Mouse (Mus musculus): ENCODE data around the gene Cdkn1a.
A peak's percentile ranks its signal among the peaks of the same experiment; 100 is the strongest.
"Not testable (repeated sequence)": the region's sequence is repeated elsewhere in the genome, so short reads cannot be mapped to it uniquely, and the experiment has no call there.

Cdkn1a gene

DNA sequence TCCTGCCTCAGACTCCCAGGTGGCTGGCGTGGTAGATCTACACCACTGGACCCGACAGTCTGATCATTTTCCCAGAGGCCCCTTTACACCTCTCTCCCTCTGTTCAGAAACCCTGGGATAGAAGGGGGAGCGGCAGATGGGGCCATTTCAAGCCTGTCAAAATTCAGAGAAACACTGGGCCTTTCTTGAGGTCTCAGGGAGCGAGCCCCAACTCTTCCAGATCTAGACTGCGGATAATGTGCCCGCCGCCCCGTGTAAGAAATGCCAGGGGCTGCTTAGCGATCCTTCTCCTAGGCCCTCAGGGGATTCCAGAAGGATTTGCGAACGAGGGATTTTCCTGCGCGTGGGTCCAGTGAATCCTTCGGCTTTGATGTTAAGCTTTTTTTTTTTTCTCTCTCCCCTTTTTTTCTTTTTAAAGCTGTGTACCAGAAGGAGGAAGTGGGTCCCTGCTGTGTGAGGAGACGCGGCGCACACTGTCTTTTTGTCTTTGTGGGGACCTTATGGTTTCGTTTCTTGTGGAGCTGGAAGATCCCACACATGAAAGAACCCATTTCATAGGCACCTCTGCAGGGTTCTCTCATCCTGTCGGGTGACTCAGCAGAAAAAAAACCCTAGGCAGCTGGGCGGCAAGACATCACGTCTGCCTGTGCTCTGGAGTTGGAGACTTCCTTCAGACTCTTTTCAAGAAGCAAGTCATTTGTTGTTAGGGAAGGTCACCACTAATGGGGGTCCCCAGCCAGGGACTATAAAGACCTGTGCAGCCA lies 9.0 kb upstream of the Cdkn1a start:
- DNase-seq (ENCODE audit: low spot score in 2 of 2): no peak

DNA sequence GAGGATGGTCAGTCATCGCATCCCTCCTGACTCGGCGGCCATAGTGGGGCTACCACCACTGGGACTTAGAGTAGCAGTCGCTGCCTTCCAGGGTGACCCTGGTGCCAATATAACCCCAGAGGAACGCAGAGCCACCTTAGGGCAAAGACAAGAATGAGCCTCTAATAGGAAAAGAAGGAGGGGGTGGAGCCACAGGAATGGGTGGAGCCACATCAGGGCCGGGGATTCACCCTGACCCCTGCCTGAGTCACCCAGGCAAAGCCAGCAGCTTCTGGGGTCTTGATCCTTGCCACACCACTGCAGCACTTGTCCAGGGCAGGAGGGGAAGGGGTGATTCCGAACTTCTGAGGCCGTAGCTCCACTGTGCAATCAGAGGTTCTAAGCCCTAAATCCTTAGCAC lies 7.2 kb upstream of the Cdkn1a start:
- DNase-seq (ENCODE audit: low spot score in 2 of 2): no peak

DNA sequence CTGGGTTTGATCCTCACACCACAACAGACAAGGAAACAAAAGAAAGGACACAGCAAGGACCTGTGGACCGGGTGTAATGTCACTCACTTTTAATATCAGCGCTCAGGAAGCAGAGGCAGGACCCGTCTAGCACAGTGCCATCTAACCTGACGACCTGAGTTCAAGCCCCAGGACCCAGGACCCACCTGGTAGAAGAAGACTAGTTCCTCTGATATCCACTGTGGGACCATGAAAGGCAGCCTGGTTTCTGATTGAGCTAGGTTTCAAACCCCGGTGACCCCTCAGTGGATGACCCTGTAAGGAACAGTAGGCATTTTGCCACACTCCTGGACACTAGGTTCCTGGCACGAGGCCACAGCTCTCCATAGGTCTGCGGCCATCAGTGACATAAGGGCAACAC lies 6.1 kb upstream of the Cdkn1a start:
- peak in 1 of 2 experiments; percentile 4 for DNase-seq (ENCODE audit: low spot score in 2 of 2)

DNA sequence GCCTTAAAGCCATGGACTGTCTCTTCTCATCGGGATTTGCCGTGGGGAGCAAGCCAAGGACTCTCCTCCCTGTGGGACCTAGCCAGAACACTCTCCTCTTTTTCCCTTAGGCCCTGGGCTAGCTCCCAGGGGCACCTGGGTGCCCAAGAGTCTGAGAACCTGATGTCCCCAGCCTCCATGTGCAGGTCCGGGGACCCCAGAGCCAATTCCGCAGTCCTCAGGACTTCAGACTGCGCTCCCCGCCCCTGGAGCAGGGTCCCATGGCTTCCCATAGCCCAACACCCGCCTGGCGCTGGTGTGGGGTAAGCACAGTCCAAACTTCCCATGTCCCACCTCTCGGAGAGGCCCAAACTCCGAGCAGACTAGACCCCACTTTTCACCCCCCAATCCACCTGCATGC lies 5.5 kb upstream of the Cdkn1a start:
- DNase-seq (ENCODE audit: low spot score in 2 of 2): peak in 1 of 2 experiments; percentile 3

DNA sequence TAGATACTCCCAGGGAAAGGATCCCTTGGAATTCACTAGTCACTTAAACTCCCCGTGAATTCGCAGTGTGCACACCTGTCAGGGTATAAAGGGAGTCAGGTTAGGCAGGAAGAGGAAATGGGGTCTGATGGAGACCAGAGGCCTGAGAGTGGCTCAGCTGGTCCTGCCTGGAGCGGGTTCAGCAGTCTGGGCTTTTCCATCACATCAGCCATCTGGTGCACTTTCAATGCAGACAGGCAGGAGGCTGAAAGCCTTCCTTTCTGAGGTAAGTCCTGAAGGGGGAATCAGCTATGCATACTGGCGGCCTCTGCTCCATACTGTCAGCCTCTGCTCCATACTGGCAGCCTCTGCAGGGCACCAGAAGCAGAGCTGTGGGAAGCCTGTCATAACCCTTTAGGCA lies 3.9 kb upstream of the Cdkn1a start:
- DNase-seq (ENCODE audit: low spot score in 2 of 2): no peak

DNA sequence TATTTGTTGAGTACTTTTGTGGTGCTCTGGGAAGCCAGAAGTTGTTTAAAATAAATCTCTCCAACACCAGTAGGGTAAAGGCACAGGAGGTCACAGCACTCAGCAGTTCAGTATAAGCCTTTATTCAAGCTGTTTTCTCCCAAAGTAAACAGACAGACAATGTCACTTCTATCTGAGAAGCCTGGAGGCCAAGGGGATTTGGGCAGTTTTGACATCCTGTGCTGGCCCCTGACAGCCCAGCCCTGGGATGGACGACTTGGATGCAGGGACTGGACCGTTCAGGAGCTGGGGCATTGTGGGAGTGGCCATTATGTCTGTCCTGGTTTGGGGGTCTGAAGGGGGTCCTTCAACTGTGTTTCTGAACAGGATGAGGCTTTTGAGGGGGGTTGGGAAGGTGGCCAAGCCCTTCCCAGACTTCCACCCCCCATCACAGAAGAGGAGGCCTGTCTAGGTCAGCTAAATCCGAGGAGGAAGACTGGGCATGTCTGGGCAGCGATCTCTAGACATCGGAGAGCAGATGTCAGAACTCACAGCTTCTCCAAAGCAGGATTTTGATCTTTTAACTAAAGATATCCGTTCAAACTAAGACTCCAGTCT lies 670 bp downstream of the Cdkn1a start:
- peak in 1 of 2 experiments; percentile 4 for DNase-seq (ENCODE audit: low spot score in 2 of 2)

DNA sequence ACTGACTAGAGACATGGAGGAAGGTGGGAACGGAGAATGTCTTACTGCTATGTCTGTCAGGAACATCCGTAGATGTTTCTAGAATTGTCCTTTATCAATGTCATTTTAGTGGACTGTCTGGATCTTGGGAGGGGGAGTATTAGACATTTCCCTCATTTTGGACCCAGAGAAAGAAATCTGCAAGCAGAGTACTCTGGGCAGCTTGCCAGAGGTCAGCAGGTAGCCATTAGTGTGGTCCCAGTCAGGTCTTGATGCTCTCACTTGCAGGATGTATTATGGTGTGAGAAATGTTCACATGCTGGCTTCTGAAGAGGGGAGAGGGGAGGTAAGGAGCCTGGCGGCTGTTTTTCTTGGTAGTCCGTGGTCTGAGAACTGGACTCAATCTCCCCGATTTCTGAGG lies 1.7 kb downstream of the Cdkn1a start:
- DNase-seq (ENCODE audit: low spot score in 2 of 2): no peak

DNA sequence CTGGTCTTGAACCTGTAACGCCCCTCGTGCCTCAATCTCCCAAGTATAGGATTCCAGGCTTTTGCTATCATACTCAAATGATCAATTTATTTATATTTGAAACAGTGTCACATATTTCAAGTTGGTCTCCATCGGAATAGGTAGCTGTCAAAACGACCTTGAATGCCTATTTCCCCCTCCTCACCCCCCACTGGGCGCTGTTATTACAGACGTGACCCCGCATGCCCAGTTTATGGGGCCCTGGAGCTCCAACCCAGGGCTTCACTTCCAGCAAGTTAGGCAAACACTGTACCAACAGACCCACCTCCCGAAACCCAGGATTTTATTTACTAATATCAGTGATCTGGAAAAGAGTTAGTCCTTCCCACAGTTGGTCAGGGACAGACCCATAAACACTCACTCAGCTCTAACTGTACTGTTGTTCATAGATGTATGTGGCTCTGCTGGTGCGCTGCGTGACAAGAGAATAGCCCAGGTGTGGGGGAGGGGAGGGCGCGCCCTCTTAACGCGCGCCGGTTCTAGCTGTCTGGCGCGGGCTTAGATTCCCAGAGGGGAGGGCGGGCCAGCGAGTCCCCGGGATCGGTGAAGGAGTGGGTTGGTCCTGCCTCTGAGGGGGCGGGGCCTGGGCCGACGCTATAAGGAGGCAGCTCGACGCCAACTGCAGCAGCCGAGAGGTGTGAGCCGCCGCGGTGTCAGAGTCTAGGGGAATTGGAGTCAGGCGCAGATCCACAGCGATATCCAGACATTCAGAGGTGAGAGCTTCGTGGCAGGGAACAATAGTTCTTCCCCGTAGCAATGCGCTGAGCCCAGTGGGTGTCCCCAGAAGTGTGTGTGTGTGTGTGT lies 2.6 kb downstream of the Cdkn1a start:
- DNase-seq (ENCODE audit: low spot score in 2 of 2): peak; percentile 49 to 56

DNA sequence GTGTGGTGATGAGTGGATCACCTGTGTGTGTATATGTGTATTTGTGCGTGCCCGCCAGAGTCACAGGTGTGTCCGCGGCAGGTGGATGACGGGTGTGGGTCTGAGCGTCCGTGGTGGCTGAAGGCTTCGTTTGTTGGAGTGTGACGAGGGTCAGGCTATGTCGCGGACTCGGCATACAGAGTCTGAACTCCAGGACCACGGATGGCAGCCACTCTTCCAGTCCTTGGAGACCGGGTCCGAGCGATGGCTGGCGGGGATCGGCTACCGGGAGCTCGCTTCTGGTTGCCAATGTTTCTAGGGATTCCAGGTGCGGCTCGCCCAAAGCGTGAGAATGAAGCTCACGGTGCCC lies 3.2 kb downstream of the Cdkn1a start:
- no peak for DNase-seq (ENCODE audit: low spot score in 2 of 2)

DNA sequence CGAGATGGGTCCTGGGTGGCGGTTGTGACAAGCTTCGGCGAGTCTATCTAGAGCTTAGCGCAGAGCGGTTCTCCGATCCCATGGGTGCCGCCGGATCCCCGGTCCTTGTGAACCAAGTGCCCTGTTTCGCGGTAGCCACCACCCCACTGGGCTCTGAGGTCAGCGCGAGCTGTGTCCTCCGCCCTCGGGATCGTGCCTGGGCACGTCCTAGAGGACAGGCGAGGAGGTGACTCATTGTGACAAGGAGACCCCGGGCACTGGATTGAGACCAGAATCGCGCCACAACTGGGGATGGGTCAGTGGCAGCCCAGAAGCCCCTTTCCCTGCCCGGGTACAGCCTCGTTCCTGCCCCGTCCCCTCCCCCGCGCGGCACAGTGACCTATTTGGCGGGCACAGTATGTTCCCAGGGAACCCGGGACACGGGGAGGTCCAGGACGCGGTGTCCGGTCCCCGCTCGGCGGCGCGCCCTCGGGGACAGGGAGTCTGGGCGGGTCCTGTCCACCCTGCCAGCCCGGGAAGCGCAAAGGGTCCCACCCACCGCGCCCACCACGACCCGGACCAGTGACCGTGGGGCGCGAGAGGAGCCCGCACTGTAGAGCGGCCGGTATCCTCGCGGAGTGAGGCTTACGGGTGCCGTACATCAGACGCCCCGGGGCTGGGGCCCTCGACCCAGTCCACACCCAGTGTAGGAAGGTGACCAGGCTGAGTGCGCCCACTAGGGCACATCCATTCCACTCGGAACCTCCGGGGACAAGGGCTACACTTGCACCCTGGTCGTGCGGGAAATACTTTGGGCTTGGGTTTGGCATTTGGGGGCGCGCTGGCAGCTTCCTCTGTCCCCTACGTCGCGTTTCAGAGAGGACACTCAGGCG lies 3.8 kb downstream of the Cdkn1a start:
- DNase-seq (ENCODE audit: low spot score in 2 of 2): peak in 1 of 2 experiments; percentile 20

DNA sequence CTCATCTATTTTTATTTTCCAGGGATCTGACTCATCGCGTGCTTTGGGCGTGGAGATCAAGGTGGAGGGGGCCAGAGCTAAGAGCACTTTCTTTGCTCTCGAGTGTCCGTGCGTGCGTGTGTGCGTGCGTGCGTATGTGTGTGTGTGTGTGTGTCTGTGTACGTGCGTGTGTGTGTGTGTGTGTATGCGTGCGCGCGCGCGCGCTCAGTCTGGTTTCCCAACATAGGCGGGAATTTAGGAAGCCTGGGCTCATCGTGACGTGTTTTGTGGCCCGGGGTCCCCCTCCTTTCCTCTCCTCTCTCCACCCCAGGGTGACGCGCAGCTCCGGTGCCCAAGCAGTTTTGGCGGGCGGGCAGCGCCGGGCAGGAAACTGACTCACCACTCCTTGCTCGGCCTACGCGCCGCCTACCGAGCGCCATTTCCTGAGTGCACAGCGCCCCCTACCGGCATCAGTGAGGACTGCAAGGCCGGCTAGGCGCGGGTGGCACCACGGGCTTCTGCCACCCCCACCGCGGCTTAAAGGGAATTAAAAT lies 4.5 kb downstream of the Cdkn1a start:
- peak; percentile 88 to 95 for DNase-seq (ENCODE audit: low spot score in 2 of 2)

DNA sequence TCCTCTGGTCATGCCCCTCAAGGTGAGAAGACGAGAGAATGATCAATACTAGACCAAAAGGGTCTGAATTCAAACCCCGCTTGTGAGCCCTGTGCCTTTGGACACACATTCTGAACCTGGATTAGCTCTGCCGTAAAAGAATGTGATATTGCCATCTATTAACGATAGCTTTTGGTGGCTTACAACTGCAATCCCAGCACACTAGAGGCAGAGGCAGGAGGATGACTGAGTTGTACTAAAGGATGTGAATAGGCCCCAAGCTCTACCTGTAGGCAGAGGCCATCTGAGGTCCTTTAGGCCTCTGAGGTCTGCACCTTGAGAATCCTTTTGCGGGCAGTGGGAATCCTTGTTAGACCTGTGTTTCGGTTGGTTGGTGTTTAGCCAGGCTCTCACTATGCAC lies 5.5 kb downstream of the Cdkn1a start:
- DNase-seq (ENCODE audit: low spot score in 2 of 2): no peak

DNA sequence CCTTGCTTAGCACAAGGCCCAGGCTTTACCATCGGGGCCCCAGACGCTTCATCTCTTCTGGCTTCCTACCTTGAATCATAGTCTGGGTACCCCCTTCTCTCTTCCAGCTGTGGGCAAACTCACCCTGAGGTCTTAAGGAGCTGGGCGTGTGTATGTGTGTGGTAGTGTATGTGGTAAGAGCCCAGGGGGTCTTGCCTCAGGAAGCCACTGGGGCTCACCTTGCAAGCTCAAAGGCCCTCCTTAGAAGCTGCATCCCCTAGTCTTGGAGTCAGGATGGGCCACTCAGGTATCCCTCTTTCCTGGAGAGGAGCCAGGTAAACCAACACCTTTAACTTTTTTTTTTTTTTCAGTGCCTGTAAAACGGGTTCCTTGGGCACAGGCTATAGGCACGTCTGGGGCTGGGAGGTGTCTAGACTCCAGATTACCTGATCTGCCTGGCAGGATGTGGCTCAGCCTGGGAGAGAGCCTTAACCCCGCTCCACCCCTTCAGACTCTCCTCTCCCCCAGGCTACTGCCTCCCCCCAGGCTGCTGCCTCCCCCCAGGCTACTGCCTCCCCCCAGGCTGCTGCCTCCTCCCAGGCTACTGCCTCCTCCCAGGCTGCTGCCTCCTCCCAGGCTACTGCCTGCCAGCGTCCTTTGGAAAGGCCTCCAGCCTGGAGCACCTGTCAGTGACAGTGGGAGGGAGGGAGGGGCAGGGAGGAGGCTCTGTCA lies 6.2 kb downstream of the Cdkn1a start:
- no peak for DNase-seq (ENCODE audit: low spot score in 2 of 2)

DNA sequence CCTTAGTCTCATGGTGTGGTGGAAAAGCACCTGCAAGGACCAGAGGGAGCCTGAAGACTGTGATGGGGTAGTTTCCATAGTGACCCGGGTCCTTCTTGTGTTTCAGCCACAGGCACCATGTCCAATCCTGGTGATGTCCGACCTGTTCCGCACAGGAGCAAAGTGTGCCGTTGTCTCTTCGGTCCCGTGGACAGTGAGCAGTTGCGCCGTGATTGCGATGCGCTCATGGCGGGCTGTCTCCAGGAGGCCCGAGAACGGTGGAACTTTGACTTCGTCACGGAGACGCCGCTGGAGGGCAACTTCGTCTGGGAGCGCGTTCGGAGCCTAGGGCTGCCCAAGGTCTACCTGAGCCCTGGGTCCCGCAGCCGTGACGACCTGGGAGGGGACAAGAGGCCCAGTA lies 7.5 kb downstream of the Cdkn1a start:
- DNase-seq (ENCODE audit: low spot score in 2 of 2): no peak

DNA sequence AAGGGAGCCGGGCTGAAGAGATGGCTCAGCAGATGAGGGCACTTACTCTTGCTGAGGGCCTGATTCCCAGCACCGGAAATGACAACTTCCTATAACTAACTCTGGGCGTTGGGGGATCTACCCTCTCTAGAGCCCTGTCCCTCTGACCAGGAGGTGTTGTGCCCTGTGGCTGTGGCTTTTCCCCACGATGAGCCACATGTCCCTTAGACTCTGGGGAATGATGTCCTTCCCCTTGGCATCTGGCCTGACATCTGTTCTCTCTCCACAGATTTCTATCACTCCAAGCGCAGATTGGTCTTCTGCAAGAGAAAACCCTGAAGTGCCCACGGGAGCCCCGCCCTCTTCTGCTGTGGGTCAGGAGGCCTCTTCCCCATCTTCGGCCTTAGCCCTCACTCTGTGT lies 8.3 kb downstream of the Cdkn1a start:
- no peak for DNase-seq (ENCODE audit: low spot score in 2 of 2)

DNA sequence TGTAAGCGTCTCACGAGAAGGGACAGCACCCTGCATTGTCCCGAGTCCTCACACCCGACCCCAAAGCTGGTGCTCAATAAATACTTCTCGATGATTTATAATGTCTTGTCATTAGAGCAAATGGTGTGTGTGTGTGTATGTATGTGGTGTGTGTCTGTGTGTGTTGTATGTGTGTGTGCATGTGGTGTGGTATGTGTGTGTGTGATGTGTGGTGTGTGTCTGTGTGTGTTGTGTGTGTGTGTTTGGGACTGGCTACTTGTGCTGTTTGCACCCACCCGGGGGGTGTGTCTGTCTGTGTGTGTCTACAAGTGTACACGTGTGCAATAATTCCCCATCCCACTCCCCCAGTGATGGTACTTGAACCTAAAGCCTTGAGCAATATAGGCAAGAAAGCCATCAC lies 9.9 kb downstream of the Cdkn1a start:
- DNase-seq (ENCODE audit: low spot score in 2 of 2): no peak

DNA sequence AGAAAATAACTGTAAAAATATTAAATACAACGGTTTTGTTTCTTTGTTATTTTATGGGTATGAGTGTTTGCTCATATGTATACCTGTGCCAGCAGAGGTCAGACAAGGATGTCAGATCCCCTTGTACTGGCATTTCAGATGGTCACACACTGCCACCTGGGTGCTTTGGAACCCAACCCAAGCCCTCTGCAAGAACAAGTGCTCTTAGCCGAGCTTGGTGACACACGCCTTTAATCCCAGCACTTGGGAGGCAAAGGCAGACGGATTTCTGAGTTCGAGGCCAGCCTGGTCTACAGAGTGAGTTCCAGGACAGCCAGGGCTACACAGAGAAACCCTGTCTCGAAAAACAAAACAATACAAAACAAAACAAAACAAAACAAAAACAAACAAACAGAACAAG lies 19.6 kb downstream of the Cdkn1a start:
- DNase-seq (ENCODE audit: low spot score in 2 of 2): not testable (repeated sequence)

DNA sequence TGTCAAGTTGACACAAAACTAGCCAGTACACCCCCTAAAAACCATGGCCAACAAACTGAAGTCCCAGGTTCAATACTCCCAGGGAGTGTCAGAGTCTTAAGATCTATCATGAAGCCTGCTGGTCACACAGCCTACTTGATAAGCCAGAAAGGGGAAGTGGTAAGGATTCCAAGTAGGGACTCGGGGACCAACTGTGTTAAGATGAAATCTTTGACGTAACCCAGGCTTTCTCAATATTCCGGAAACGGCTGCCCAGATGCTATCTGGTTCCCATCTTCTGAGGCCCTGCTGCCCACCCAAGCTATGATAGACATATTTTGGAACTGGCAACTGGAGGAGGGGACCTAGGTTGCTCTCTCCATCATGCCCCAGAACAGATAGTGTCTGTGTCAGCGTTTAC lies 20.6 kb downstream of the Cdkn1a start:
- DNase-seq (ENCODE audit: low spot score in 2 of 2): no peak

DNA sequence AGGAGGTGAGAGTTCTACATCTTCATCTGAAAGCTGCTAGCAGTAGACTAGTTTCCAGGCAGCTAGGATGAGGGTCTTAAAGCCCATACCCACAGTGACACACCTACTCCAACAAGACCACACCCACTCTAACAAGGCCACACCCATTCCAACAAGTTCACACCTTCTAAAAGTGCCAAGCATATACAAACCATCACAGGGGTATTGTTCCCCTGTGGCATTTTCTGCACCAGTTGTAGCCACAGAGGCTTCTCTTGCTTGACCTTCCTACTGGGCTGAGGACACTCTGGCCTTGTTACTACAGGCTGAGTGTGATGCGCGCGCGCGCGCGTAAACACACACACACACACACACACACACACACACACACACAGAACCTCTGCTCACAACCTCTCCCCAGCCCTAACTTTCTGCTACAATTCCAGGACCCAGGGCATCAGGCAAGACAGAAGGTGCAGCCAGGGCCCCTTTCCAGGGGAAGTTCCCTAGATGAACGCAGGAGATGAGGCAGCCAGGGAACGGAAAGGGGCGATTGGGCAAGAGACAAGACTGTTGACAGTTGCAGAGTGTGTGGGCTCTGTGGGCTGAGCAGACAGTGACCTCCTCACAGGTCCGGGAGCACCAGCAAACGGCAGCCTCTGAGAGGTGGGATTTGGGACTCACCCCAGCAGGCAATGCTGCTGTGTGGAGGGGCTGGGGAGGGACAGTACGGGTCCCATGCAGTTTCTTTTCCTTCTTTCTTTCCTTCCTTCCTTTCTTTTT lies 23.0 kb downstream of the Cdkn1a start, which contains the start of gene Rab44:
Rab44 (plus strand) TSS at position 555 of the 762 bp plus-strand sequence.
- DNase-seq (ENCODE audit: low spot score in 2 of 2): no peak

DNA sequence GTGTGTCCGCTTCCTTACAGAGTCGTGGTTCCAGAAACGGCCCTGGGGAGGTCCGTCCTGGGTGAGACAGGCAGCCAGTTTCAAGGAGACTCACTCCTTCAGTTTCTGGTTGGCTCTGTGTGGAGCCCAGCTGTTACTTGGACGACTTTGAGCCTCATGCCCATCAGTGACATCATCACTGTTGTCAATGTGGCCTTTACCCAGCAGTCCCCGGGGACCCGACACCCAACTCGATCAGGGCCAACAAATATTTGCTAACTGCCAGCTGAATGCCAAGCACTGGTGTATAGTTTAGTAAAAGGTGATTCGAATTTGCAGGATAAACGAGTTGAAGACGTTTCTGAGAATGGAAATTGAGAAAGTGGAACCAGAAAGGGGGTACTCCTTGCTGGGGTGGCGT lies 25.2 kb downstream of the Cdkn1a start:
- no peak for DNase-seq (ENCODE audit: low spot score in 2 of 2)
